Mouse (Mus musculus) naive thymus-derived CD4-positive, alpha-beta T cell, adult 5 months (primary cell): ENCODE measurements around the gene Sertm1. TPM values are rescaled to one million over a fixed set of nuclear protein-coding genes. Genes with fewer than 3 reads are reported as not detected.

Experiments
- polyA plus RNA-seq: library from polyadenylated mRNA; unstranded; fragments of 100-300 nt; shearing (Covaris generic); gene quantifications from one replicate; pipeline ENCODE4 v1.2.1, GENCODE M21; 2017

Sertm1 gene
- polyA plus RNA-seq = not detected

GRCm38 (mm10) chr3:54915643-54916071, at the start of gene Sertm1:
Sertm1 (minus strand) TSS chr3:54915887.

Other genes starting within 250 kb of the Sertm1 start
- 184 TPM for gene Supt20, start 223.1 kb downstream of the Sertm1 start, polyA plus RNA-seq
- not detected for gene Gm21958, start 201.5 kb downstream of the Sertm1 start, polyA plus RNA-seq
- 120 TPM for gene Exosc8, start 180.5 kb downstream of the Sertm1 start, polyA plus RNA-seq
- gene Alg5, start 180.3 kb downstream of the Sertm1 start, polyA plus RNA-seq = 51.3 TPM
- gene Smad9, start 160.3 kb downstream of the Sertm1 start, polyA plus RNA-seq = not detected
- gene Rfxap, start 108.1 kb downstream of the Sertm1 start, polyA plus RNA-seq = 94.5 TPM
- gene Ccna1, start 139.6 kb upstream of the Sertm1 start, polyA plus RNA-seq = not detected
- 16.8 TPM for gene Spg20, start 196.2 kb upstream of the Sertm1 start, polyA plus RNA-seq
- not detected for gene Ccdc169, start 221.5 kb upstream of the Sertm1 start, polyA plus RNA-seq